Mouse (Mus musculus) liver, embryonic 12.5 days (tissue): Measurements from ENCODE around the gene Gp1ba. TPM values are rescaled to one million over a fixed set of nuclear protein-coding genes. Genes with fewer than 3 reads are reported as not detected.

Source experiments
- ATAC-seq: fragments of 200-750 bp; cut with Nextera tagmentation; 2 replicates; pipeline ENCODE4 v1.8.0; 2017; ENCODE audit warnings: moderate number of reproducible peaks, mild to moderate bottlenecking, moderate library complexity
- H3K27ac ChIP-seq: fragments of 300-500 bp; sonication (generic); 2 replicates; pipeline ENCODE4 v1.5.1; 2016; ENCODE audit warnings: mild to moderate bottlenecking
- H3K27me3 ChIP-seq: fragments of 300-500 bp; sonication (generic); replicated peaks from 2 replicates; pipeline ENCODE4 v1.6.1; 2016; ENCODE audit warnings: mild to moderate bottlenecking, moderate library complexity
- H3K36me3 ChIP-seq: fragments of 300-500 bp; sonication (generic); 2 replicates; pipeline ENCODE4 v1.6.1; 2016; ENCODE audit warnings: mild to moderate bottlenecking, moderate library complexity
- H3K4me1 ChIP-seq: fragments of 300-500 bp; sonication (generic); 2 replicates; pipeline ENCODE4 v1.6.1; 2016
- H3K4me2 ChIP-seq: fragments of 300-500 bp; sonication (generic); 2 replicates; pipeline ENCODE4 v1.6.1; 2016; ENCODE audit warnings: mild to moderate bottlenecking, moderate library complexity
- H3K4me3 ChIP-seq: fragments of 300-500 bp; sonication (generic); 2 replicates; pipeline ENCODE4 v1.5.1; 2016; ENCODE audit warnings: mild to moderate bottlenecking, moderate library complexity
- H3K9ac ChIP-seq: fragments of 300-500 bp; sonication (generic); 2 replicates; pipeline ENCODE4 v1.6.1; 2016; ENCODE audit warnings: mild to moderate bottlenecking, moderate library complexity
- H3K9me3 ChIP-seq: fragments of 300-500 bp; sonication (generic); replicated peaks from 2 replicates; pipeline ENCODE4 v1.6.1; 2016; ENCODE audit warnings: mild to moderate bottlenecking, moderate library complexity
- WGBS: fragments of 180-500 bp; shearing (Covaris S2); methylation state at CpG from one replicate; pipeline ENCODE4 v1.1.7; 2016; ENCODE audit not compliant: insufficient replicate concordance; 5-methylcytosine and 5-hydroxymethylcytosine counted together
- polyA plus RNA-seq: library from polyadenylated mRNA; unstranded; fragments of >200 nt; fragmentation: Nextera tagmentation; extraction: Ambion mirVana; gene quantifications from 2 replicates; pipeline ENCODE4 v1.2.1, GENCODE M21; 2016

Gene Gp1ba
- 5.5 and 5.6 TPM in 2 replicates for polyA plus RNA-seq

DNA sequence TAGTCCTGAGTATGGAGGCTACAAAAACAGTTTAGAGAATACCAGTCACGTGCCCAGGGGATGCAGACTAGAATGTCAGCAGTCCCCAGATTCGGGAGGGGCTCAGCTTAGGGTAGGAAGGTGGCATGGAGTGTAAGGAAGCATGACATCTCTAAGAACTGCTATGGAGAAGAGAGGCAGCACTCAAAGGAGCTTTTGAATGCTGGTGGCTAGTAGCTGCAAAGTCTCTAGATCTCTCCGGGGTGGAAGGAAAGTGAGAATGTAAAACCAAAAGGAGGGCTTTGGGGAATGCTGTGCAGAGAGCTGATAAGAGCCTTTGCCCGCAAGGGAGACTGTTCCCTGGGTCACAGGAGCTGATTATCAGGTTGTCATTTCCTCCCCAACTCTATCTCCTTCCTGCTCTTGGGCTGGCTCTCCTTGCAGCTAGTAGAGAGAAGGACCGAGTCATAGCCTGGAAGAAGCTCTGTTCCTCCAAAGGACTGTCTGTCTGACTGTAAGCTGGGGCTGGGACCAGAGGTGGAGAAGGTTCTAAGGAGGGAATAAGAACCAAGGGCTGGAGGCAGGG lies at the start of gene Gp1ba:
Gene Gp1ba, plus strand, starts transcription at position 409 of the 565 bp plus-strand sequence.
- H3K36me3 ChIP-seq: peaks cover 11% of the 10 kb centered on the region
- H3K27ac ChIP-seq: peak within 1 kb of the TSS; percentile 92
- peak within 1 kb of the TSS; percentile 63 for H3K9ac ChIP-seq
- H3K4me2 ChIP-seq: peak within 1 kb of the TSS; percentile 67
- 6% methylated on average over 5 of the region's 5 CpGs for WGBS
- H3K27me3 ChIP-seq: no peaks in the 10 kb centered on the region
- peaks cover 53% of the 10 kb centered on the region for H3K4me1 ChIP-seq
- H3K9me3 ChIP-seq: no peaks in the 10 kb centered on the region
- H3K4me3 ChIP-seq: peak within 1 kb of the TSS; percentile 35
- ATAC-seq: peak; percentile 93

DNA sequence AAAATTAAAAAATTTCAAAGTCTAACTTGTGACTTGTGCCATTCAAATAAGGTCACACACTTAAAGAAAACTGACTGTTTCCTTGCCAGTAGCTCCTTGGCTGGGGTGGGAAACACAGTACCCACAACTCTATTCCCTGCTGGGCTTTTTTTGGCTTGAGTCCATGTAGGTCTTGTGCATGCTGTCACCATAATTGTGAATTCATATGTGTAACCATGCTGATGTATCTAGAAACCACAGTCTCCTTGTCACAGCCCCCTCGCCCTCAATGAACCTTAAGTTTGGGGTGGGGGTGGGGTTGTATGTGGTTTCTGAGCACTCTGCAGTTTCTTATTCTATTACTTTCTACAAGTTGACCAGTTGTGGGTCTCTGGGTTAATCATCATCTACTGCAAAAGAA lies 47.2 kb upstream of the Gp1ba start:
- Histone ChIP-seq H3K9ac (no peak overlapping the region), H3K4me3 (no peak overlapping the region), H3K9me3 (no peaks in the 10 kb centered on the region), H3K27ac (no peak overlapping the region), H3K4me2 (no peak overlapping the region), H3K4me1 (peaks cover 47% of the 10 kb centered on the region), H3K27me3 (no peaks in the 10 kb centered on the region), H3K36me3 (peaks cover 10% of the 10 kb centered on the region; the same call in 1 of the 2 replicates)
- no peak for ATAC-seq
- WGBS: 48% methylated on average over 1 of the region's 1 CpGs

DNA sequence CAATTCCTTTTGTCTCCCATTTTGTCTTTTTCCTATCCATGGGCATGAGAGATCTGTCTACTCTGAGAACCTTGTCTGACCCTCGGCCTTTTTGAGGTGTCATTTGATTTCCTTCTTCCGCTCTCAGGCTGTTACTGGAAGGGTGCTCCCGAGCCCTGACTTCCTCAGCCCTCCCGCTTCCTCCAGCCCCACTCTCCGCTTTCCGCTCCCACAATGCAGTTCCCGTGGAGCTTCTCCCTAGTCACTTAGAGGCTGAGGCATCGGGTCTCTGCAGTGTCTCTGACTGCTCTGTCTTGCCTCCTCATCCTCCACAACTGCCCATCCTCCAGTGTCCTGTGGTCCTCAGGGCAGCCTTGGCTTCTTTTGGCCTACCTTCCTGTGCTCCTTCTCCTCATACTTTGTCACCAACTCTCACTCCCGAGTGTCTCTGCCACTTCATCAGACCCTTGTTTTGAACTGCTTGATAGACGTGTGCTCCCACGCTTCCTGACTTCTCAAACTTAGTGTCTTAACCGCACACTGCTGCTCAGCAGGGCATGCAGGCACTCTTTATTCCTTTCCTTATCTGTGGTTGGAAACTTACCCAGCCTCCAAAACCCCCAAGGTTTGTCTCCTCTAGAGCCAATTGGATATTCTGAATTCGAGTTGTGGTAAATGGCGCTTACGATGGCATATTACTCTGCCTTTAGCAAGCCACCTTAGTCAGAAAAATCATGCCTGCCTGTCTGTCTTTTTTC lies 44.5 kb upstream of the Gp1ba start:
- ATAC-seq: no peak
- no peak overlapping the region for H3K27ac ChIP-seq
- no peak overlapping the region for H3K4me2 ChIP-seq
- no peaks in the 10 kb centered on the region for H3K9me3 ChIP-seq
- no peak overlapping the region for H3K4me3 ChIP-seq
- peaks cover 29% of the 10 kb centered on the region for H3K36me3 ChIP-seq
- WGBS: 57% methylated on average over 15 of the region's 15 CpGs
- no peak overlapping the region for H3K9ac ChIP-seq
- no peaks in the 10 kb centered on the region for H3K27me3 ChIP-seq
- H3K4me1 ChIP-seq: peaks cover 55% of the 10 kb centered on the region

DNA sequence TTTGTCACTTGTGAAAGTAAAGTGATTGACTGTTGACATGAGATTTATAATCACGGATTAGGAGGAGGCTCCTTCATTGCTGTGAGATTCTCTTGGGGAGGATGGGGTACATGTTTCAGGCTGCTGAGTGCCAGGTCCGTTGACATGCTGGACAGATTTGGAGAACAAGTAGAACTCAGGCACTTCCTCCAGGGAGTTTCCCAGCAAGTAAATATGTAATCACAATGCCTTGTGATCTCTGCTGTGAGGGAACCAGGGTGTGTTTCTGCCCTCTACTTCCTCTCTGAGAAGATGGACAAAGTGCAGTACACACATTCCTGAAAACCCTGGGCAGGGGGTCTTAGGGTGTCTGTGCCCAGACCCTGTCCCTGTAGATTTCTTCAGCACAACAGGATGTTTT lies 43.3 kb upstream of the Gp1ba start:
- Histone ChIP-seq H3K4me1 (peaks cover 55% of the 10 kb centered on the region), H3K27ac (no peak overlapping the region), H3K36me3 (peaks cover 39% of the 10 kb centered on the region), H3K9ac (no peak overlapping the region), H3K27me3 (no peaks in the 10 kb centered on the region), H3K4me3 (no peak overlapping the region), H3K9me3 (no peaks in the 10 kb centered on the region), H3K4me2 (no peak overlapping the region)
- ATAC-seq: no peak
- WGBS: 58% methylated on average over 2 of the region's 2 CpGs

DNA sequence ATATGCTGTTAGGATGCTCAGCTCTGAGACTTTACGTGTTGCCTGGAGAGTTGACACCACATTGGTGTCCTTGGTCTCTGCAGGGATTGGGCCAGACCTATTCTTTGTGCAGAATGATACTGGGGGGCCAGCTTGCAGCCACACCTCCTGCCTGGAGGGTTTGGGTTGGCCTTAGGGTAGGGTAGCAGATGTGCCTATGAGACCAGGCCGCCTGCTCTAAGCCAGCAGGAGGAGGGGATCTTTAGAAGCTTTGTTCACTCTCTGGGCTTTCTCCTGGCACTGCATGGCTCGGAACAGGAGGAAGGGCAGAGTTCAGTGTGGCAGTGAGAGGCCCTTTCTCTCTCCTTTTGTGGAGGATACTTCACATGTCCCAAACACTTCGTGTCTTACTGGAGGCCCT lies 42.8 kb upstream of the Gp1ba start:
- H3K9ac ChIP-seq: no peak overlapping the region
- peaks cover 39% of the 10 kb centered on the region for H3K36me3 ChIP-seq
- WGBS: 74% methylated on average over 4 of the region's 4 CpGs
- no peak for ATAC-seq
- no peak overlapping the region for H3K4me2 ChIP-seq
- H3K9me3 ChIP-seq: no peaks in the 10 kb centered on the region
- no peak overlapping the region for H3K4me3 ChIP-seq
- H3K27me3 ChIP-seq: no peaks in the 10 kb centered on the region
- peaks cover 52% of the 10 kb centered on the region for H3K4me1 ChIP-seq
- H3K27ac ChIP-seq: no peak overlapping the region

DNA sequence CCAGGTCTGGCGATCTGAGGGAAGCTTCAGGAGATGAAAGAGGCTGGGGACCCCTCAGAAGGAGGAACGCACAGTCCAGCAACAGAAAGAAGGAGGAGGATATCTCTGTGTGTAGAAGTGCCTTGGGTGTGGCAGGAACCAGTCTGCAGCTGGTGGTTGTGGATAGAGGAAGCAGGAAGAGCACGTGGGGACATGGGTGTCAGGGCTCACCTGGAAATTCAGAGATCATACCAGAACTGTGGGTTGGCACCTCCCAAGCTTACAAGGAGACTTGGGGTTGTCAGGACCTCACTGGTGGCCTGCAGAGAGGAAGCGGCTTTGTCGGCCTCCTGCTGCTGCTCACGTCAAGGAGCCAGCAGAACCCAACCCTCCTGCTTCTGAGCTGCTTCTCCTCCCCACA lies 41.6 kb upstream of the Gp1ba start:
- Histone ChIP-seq H3K4me2 (peak overlapping the region; percentile 10), H3K4me1 (peaks cover 41% of the 10 kb centered on the region), H3K9me3 (no peaks in the 10 kb centered on the region), H3K27me3 (no peaks in the 10 kb centered on the region), H3K27ac (no peak overlapping the region), H3K36me3 (peaks cover 51% of the 10 kb centered on the region), H3K9ac (no peak overlapping the region), H3K4me3 (no peak overlapping the region)
- ATAC-seq: peak; percentile 68
- 33% methylated on average over 6 of the region's 6 CpGs for WGBS

DNA sequence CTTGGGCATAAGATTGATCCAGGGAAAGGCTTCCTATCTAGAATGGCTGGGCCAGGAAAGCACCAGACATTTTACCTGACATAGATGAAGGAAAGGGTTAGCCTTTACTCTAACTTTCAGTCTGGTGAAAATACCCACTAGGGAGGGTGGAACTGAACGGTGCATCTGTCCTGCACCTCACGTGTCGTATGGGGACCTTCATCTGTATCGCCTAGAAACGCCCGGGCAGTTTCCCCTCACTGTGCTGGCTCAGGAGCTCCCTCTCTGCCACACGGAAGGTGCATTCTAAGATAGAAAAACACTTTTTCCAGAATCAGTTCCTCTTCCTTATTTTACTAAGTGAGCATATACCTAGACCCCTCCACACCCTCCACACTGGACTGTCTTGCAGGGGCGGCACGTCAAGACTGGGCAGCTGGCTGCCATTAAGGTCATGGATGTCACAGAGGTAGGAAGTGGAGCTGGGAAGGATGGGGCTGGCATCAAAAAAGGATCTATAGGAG lies 40.4 kb upstream of the Gp1ba start:
- Histone ChIP-seq H3K27me3 (no peaks in the 10 kb centered on the region), H3K4me2 (no peak overlapping the region)
- ATAC-seq: no peak

DNA sequence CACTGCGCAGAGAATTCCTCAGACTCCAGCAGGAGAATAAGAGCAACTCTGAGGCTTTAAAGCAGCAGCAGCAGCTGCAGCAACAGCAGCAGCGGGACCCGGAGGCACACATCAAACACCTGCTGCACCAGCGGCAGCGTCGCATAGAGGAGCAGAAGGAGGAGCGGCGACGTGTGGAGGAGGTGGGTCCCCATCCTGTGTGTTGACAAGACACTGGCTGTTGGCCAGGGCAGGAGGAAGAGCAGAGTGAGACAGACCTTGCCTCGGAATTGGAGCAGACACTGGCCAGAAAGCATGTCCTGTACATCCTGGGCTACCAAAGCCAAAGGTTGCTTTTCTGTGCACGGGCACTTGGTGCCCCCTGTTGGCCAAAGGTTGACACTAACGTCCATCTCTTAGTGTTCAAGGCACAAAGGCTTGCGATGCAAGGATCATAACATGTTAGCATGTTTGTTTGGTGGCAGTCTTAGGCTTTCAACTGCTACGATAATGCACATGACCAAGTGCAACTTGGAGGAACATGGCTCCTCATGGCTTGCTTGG lies 33.8 kb upstream of the Gp1ba start:
- H3K4me2 ChIP-seq: no peak overlapping the region
- 0 out of 2 replicates have a peak, but pooled peaks cover 4% of the 10 kb centered on the region for H3K4me1 ChIP-seq
- no peaks in the 10 kb centered on the region for H3K27me3 ChIP-seq
- H3K36me3 ChIP-seq: peaks cover 92% of the 10 kb centered on the region
- no peak overlapping the region for H3K27ac ChIP-seq
- no peak for ATAC-seq
- H3K4me3 ChIP-seq: no peak overlapping the region
- WGBS: 60% methylated on average over 14 of the region's 14 CpGs
- no peaks in the 10 kb centered on the region for H3K9me3 ChIP-seq
- H3K9ac ChIP-seq: no peak overlapping the region

More for the DNA sequence above, 40.4 kb upstream of the Gp1ba start:
- Histone ChIP-seq H3K27ac (no peak overlapping the region), H3K4me1 (peaks cover 38% of the 10 kb centered on the region), H3K4me3 (no peak overlapping the region), H3K36me3 (peaks cover 62% of the 10 kb centered on the region), H3K9ac (no peak overlapping the region), H3K9me3 (no peaks in the 10 kb centered on the region)
- WGBS: 81% methylated on average over 9 of the region's 9 CpGs

DNA sequence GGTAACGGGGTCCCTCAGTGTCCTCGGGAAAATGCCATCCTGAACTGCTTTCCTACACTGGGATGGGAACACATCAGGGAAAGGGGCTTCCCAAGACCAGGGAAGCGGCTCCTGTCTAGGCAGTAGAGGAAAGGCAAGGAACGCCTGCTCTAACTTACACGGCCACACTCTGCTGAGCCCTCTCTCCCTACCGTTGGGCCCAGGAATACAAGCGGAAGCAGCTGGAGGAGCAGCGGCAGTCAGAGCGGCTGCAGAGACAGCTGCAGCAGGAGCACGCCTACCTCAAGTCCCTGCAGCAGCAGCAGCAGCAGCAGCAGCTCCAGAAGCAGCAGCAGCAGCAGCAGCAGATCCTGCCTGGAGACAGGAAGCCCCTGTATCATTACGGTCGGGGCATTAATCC lies 32.2 kb upstream of the Gp1ba start:
- no peak overlapping the region for H3K4me3 ChIP-seq
- no peaks in the 10 kb centered on the region for H3K27me3 ChIP-seq
- WGBS: 77% methylated on average over 12 of the region's 12 CpGs
- H3K4me2 ChIP-seq: no peak overlapping the region
- ATAC-seq: no peak
- H3K9ac ChIP-seq: no peak overlapping the region
- no peaks in the 10 kb centered on the region for H3K9me3 ChIP-seq
- 0 out of 2 replicates have a peak, but pooled peaks cover 4% of the 10 kb centered on the region for H3K4me1 ChIP-seq
- H3K27ac ChIP-seq: no peak overlapping the region
- H3K36me3 ChIP-seq: peaks cover 99% of the 10 kb centered on the region

DNA sequence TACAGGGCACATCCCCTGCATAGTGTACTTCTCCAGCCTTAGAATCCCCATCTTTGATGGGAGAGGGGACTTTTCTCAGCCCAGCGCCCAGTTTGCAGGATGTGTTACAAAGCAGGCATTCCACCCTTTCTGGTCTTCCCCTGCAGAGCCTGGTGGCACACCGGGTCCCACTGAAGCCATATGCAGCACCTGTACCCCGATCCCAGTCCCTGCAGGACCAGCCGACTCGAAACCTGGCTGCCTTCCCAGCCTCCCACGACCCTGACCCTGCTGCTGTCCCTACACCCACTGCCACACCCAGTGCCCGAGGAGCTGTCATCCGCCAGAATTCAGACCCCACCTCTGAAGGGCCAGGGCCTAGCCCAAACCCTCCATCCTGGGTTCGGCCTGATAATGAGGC lies 31.3 kb upstream of the Gp1ba start:
- 74% methylated on average over 9 of the region's 9 CpGs for WGBS
- Histone ChIP-seq H3K4me1 (0 out of 2 replicates have a peak, but pooled peaks cover 6% of the 10 kb centered on the region), H3K27ac (no peak overlapping the region), H3K27me3 (no peaks in the 10 kb centered on the region), H3K9me3 (no peaks in the 10 kb centered on the region), H3K4me2 (no peak overlapping the region), H3K9ac (no peak overlapping the region), H3K36me3 (peaks cover 98% of the 10 kb centered on the region), H3K4me3 (no peak overlapping the region)
- no peak for ATAC-seq

DNA sequence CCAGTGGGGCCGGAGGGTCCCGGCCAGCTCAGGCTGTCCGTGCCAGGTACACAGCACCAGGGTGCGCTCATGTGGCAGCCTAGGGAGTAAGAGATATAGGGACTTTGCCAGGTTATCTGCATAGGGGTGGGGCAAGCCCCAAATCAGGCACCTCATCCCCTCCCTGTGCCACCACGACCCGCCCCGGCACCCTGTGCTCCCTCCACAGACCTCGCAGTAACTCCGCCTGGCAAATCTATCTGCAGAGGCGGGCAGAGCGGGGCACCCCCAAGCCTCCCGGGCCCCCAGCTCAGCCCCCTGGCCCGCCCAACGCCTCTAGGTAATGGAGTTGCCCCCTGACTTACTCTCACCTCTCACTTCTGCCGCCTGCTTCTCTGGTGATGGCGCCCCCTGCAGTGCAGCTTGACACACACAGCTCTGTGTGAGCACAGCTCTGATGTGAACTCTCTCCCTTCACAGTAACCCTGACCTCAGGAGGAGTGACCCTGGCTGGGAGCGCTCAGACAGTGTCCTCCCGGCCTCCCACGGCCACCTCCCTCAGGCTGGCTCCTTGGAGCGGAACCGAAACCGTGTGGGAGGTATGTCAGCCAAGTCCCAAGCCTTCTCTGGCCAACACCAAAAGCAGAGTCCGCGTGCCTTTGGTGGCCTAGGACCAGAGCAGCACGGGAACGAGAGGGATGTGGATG lies 30.4 kb upstream of the Gp1ba start:
- H3K27ac ChIP-seq: no peak overlapping the region
- H3K9ac ChIP-seq: no peak overlapping the region
- no peaks in the 10 kb centered on the region for H3K27me3 ChIP-seq
- H3K36me3 ChIP-seq: peaks cover 99% of the 10 kb centered on the region
- 88% methylated on average over 26 of the region's 26 CpGs for WGBS
- H3K4me3 ChIP-seq: no peak overlapping the region
- H3K9me3 ChIP-seq: no peaks in the 10 kb centered on the region
- no peak for ATAC-seq
- H3K4me1 ChIP-seq: 0 out of 2 replicates have a peak, but pooled peaks cover 12% of the 10 kb centered on the region
- H3K4me2 ChIP-seq: no peak overlapping the region

DNA sequence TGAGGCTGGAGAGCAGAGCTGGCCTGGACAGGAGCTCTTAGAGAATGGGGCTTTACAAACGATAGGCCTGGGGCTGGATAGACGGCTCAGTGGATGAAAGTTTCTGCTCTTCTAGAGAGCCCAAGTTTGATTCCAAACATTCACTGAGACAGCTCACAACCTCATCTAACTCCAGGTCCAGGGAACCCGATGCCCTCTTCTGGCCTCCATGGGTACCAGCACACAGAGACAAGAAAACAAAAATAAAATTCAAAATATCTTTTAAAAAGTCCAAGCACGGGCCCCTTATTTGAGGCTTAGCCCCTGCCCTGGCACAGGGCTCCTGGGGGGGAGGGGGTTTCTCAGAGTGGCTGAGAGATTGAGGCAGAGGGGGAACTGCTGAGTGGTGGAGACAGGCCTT lies 28.2 kb upstream of the Gp1ba start:
- H3K4me1 ChIP-seq: peaks cover 26% of the 10 kb centered on the region
- no peak overlapping the region for H3K9ac ChIP-seq
- no peak overlapping the region for H3K4me2 ChIP-seq
- no peak overlapping the region for H3K4me3 ChIP-seq
- no peak overlapping the region for H3K27ac ChIP-seq
- ATAC-seq: no peak
- H3K9me3 ChIP-seq: no peaks in the 10 kb centered on the region
- peaks cover 82% of the 10 kb centered on the region for H3K36me3 ChIP-seq
- 72% methylated on average over 4 of the region's 4 CpGs for WGBS
- peaks cover under 1% of the 10 kb centered on the region for H3K27me3 ChIP-seq
